Mouse (Mus musculus): ENCODE results near the gene Axl.

- TF ChIP-seq CTCF (IDR thresholded peaks at IDR 0.05; ENCODE audit: low read depth, low read length) (no peak), POLR2A (IDR thresholded peaks at IDR 0.05; ENCODE audit: borderline replicate concordance, low read depth, low read length) (no peak)
Observed at GRCm38 (mm10) chr7:25794775-25795174, 6.3 kb upstream of the Axl start.

All from bone marrow macrophage, adult 2 months (primary cell).